Mouse (Mus musculus) heart, postnatal 14 days (tissue): ENCODE results near the gene 1700030K09Rik. TPM values are rescaled to one million over a fixed set of nuclear protein-coding genes. Genes with fewer than 3 reads are reported as not detected.
A peak's percentile ranks its signal among the peaks of the same experiment; 100 is the strongest.

Source experiments
- DNase-seq, 2 experiments: peaks; one replicate each; pipeline ENCODE4 v3.0.0; 2021 to 2022
- intact Hi-C: fragments of 180-260 bp; cut with DNase I; formaldehyde crosslinking; loops from one replicate; pipeline ENCODE4 v1.15.1; 2025
- microRNA-seq, 2 experiments: library from miRNA; unstranded; fragments of <30 nt; microRNA quantifications; one replicate each; pipeline ENCODE4 v1.2.0; 2021 to 2022
- total RNA-seq, 2 experiments: library from RNA; stranded (reverse); gene quantifications; 2 replicates each; pipeline ENCODE4 v1.2.3; 2021

1700030K09Rik gene
- total RNA-seq, 2 experiments from 2014 or later = 6.6 to 7.0 TPM

- no peak for DNase-seq
- intact Hi-C loops = no loop called here
These were observed 54.8 kb downstream of the 1700030K09Rik start for GRCm38 (mm10) chr8:72498527-72498926.

- DNase-seq = peak; percentile 42 to 67
- intact Hi-C loops = no loop called here
These were observed 56.0 kb downstream of the 1700030K09Rik start for GRCm38 (mm10) chr8:72499521-72500284.

GRCm38 (mm10) chr8:72500521-72500931 lies 56.8 kb downstream of the 1700030K09Rik start:
- intact Hi-C loops = no loop called here
- DNase-seq = peak in 1 of 2 experiments; percentile 43

GRCm38 (mm10) chr8:72504137-72504536 lies 60.5 kb downstream of the 1700030K09Rik start:
- DNase-seq = no peak
- intact Hi-C loops = no loop called here

GRCm38 (mm10) chr8:72504637-72505314 lies 61.1 kb downstream of the 1700030K09Rik start:
- intact Hi-C loops = no loop called here
- DNase-seq = peak in 1 of 2 experiments; percentile 23

GRCm38 (mm10) chr8:72507505-72507904 lies 63.8 kb downstream of the 1700030K09Rik start:
- no peak for DNase-seq
- intact Hi-C loops = no loop called here

Small RNA genes lying within 50 kb of the gene (microRNA-seq; reads per million reads assigned to microRNA genes)
- 1.6 to 4.7 reads per million in 2 experiments for gene Mir7068

Other genes with a start within 250 kb of the 1700030K09Rik start
- not detected for gene Cib3, start 231.0 kb upstream of the 1700030K09Rik start, total RNA-seq
- not detected for gene Gm11034, start 230.2 kb upstream of the 1700030K09Rik start, total RNA-seq
- 10 to 100 TPM; 21.4 to 24.4 TPM for gene Fam32a, start 224.2 kb upstream of the 1700030K09Rik start, total RNA-seq
- 10 to 100 TPM; 53.2 to 53.4 TPM for gene Ap1m1, start 203.9 kb upstream of the 1700030K09Rik start, total RNA-seq
- gene Gm10282, start 138.6 kb upstream of the 1700030K09Rik start, total RNA-seq = 1 to 10 TPM; 9.7 TPM
- gene Klf2, start 124.8 kb upstream of the 1700030K09Rik start, total RNA-seq = 100 to 1,000 TPM; 113 to 115 TPM
- gene Eps15l1, start 22.4 kb upstream of the 1700030K09Rik start, total RNA-seq = 10 to 100 TPM; 44.4 to 47.5 TPM
- 10 to 100 TPM in 1 of 2 experiments, 1 to 10 TPM in 1; 8.1 to 10.5 TPM for gene Calr3, start within 50 bp of the 1700030K09Rik start, total RNA-seq
- 10 to 100 TPM; 42.9 to 43.2 TPM for gene Cherp, start 31.3 kb downstream of the 1700030K09Rik start, total RNA-seq
- gene Slc35e1, start 48.7 kb downstream of the 1700030K09Rik start, total RNA-seq = 10 to 100 TPM; 44.1 to 47.8 TPM
- gene Med26, start 104.4 kb downstream of the 1700030K09Rik start, total RNA-seq = 10 to 100 TPM; 10.5 to 10.7 TPM
- 100 to 1,000 TPM; 111 to 117 TPM for gene Smim7, start 127.2 kb downstream of the 1700030K09Rik start, total RNA-seq
- 100 to 1,000 TPM; 372 TPM for gene Tmem38a, start 128.2 kb downstream of the 1700030K09Rik start, total RNA-seq
- under 1 TPM; 0.62 to 0.88 TPM for gene Nwd1, start 202.8 kb downstream of the 1700030K09Rik start, total RNA-seq